Mouse (Mus musculus) olfactory bulb, adult 2 months (tissue): ENCODE data around the gene Slc24a1.
"Not testable (repeated sequence)": the region's sequence is repeated elsewhere in the genome, so short reads cannot be mapped to it uniquely, and the experiment has no call there.

Experiments used
- CTCF ChIP-seq: fragments of 200-500 bp; IDR thresholded peaks from 2 replicates; pipeline ENCODE4 v1.5.1; 2012; ENCODE audit warnings: low read depth, mild to moderate bottlenecking, low read length, moderate library complexity; ENCODE audit not compliant: insufficient read depth
- POLR2A ChIP-seq: fragments of 200-500 bp; IDR thresholded peaks from 2 replicates; pipeline ENCODE4 v1.6.1; 2012; ENCODE audit warnings: mild to moderate bottlenecking, low read depth, low read length, moderate library complexity; ENCODE audit not compliant: insufficient read depth

- not testable (repeated sequence) for TF ChIP-seq POLR2A, CTCF
Measured at GRCm38 (mm10) chr9:64995464-64995863, 44.1 kb upstream of the Slc24a1 start.
